Mouse (Mus musculus) gastrocnemius, postnatal 36 days (tissue): Measurements from ENCODE around the gene Fam107b. TPM values are rescaled to one million over a fixed set of nuclear protein-coding genes. Genes with fewer than 3 reads are reported as not detected.

ENCODE experiments used
- DNase-seq, 2 experiments: peaks; one replicate each; pipeline ENCODE4 v3.0.0; 2022
- intact Hi-C: fragments of 180-260 bp; cut with DNase I; formaldehyde crosslinking; loops from one replicate; pipeline ENCODE4 v1.15.1; 2025
- total RNA-seq, 2 experiments: library from RNA; stranded (reverse); gene quantifications; 2 replicates each; pipeline ENCODE4 v1.2.3; 2021

The Fam107b gene
- total RNA-seq, 2 experiments from 2014 or later = 1.8 to 2.2 TPM

- no peak for DNase-seq
- intact Hi-C loops = no loop called here
Measured at GRCm38 (mm10) chr2:3656834-3657233, 86.5 kb downstream of the Fam107b start.

- intact Hi-C loops = no loop called here
- DNase-seq = no peak
Measured at GRCm38 (mm10) chr2:3657376-3657775, 87.1 kb downstream of the Fam107b start.

GRCm38 (mm10) chr2:3657811-3658730, 87.8 kb downstream of the Fam107b start:
- peak in 1 of 2 experiments; percentile 29 for DNase-seq

GRCm38 (mm10) chr2:3658900-3659299, 88.6 kb downstream of the Fam107b start:
- DNase-seq = no peak
- intact Hi-C loops = no loop called here

More at GRCm38 (mm10) chr2:3657811-3658730, 87.8 kb downstream of the Fam107b start:
- intact Hi-C loops = no loop called here

GRCm38 (mm10) chr2:3659300-3659910, 89.1 kb downstream of the Fam107b start:
- DNase-seq = no peak
- intact Hi-C loops = no loop called here

- no peak for DNase-seq
- intact Hi-C loops = no loop called here
Measured at GRCm38 (mm10) chr2:3664086-3664485, 93.8 kb downstream of the Fam107b start.

GRCm38 (mm10) chr2:3668682-3669081, 98.4 kb downstream of the Fam107b start:
- intact Hi-C loops = no loop called here

GRCm38 (mm10) chr2:3669646-3670045, 99.4 kb downstream of the Fam107b start:
- intact Hi-C loops = no loop called here
- DNase-seq = no peak

More at GRCm38 (mm10) chr2:3668682-3669081, 98.4 kb downstream of the Fam107b start:
- peak in 1 of 2 experiments; percentile 12 for DNase-seq

GRCm38 (mm10) chr2:3672654-3673367, 102.5 kb downstream of the Fam107b start:
- intact Hi-C loops = no loop called here

GRCm38 (mm10) chr2:3675481-3675880, 105.2 kb downstream of the Fam107b start:
- intact Hi-C loops = no loop called here
- DNase-seq = no peak

More at GRCm38 (mm10) chr2:3672654-3673367, 102.5 kb downstream of the Fam107b start:
- DNase-seq = no peak

- intact Hi-C loops = no loop called here
Measured at GRCm38 (mm10) chr2:3682699-3683098, 112.4 kb downstream of the Fam107b start.

GRCm38 (mm10) chr2:3683343-3683742, 113.1 kb downstream of the Fam107b start:
- DNase-seq = no peak
- intact Hi-C loops = no loop called here

More at GRCm38 (mm10) chr2:3682699-3683098, 112.4 kb downstream of the Fam107b start:
- DNase-seq = no peak

GRCm38 (mm10) chr2:3683751-3684229, 113.5 kb downstream of the Fam107b start:
- intact Hi-C loops = no loop called here
- peak; percentile 17 to 22 for DNase-seq

GRCm38 (mm10) chr2:3690221-3690620, 119.9 kb downstream of the Fam107b start:
- no peak for DNase-seq
- intact Hi-C loops = no loop called here

GRCm38 (mm10) chr2:3692833-3693232, 122.5 kb downstream of the Fam107b start:
- no peak for DNase-seq
- intact Hi-C loops = no loop called here

- intact Hi-C loops = no loop called here
- DNase-seq = no peak
Measured at GRCm38 (mm10) chr2:3695900-3696299, 125.6 kb downstream of the Fam107b start.

GRCm38 (mm10) chr2:3700368-3700767, 130.1 kb downstream of the Fam107b start:
- intact Hi-C loops = no loop called here
- no peak for DNase-seq

GRCm38 (mm10) chr2:3702640-3703190, 132.4 kb downstream of the Fam107b start:
- no peak for DNase-seq
- intact Hi-C loops = no loop called here

- intact Hi-C loops = no loop called here
- no peak for DNase-seq
Measured at GRCm38 (mm10) chr2:3703806-3704205, 133.5 kb downstream of the Fam107b start.
